ENCODE assay signal across 27 mouse cellular contexts in the genomic region with DNA sequence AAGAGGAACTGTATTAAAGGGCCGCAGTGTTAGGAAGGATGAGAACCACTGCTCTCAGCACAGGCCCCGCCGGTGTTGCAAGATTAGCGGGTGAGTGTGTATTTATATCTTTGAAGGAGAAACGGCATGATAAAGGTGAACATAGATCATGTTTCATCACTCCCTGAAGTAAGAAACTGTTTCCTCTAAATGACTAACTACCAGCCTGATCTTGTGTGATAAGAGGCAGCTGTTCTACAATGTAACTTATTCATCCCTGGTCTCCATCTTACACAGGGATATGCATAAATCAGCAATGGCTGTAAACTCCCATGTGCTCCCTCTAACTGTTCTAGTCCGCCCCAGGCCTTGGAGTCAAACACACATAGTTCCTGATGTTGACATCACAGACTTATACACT. TPM values are rescaled to one million over a fixed set of nuclear protein-coding genes. Genes with fewer than 3 reads are reported as not detected.
DNase-seq lines count a peak whose midpoint lies in the region; ATAC-seq and TF ChIP-seq lines count a peak whose summit lies in the region.
"Had no signal": no experiment of that assay in that cellular context is flagged by ENCODE, and none has a peak within 500 bp of the region (broad histone marks: within the 10 kb centered on the region; RNA-seq: fewer than 3 reads in every experiment).

No protein-coding gene starts in this region.

- WGBS in intestine, embryonic 14.5 days: 40% methylated on average over 6 of the region's 6 CpGs
- whole genome bisulfite sequencing in intestine, postnatal 0 days: 47% methylated on average over 6 of the region's 6 CpGs
- WGBS in kidney, postnatal 0 days: 17% methylated on average over 6 of the region's 6 CpGs

- peak; percentile 71; the same call in 1 of the 2 replicates for ATAC-seq in intestine, embryonic 14.5 days (replicated peaks; ENCODE audit: low FRiP score, low TSS enrichment, low read depth)
- no peak for ATAC-seq in intestine, postnatal 0 days
- no peak for ATAC-seq in kidney, postnatal 0 days (replicated peaks; ENCODE audit: low FRiP score, low read depth)
- ATAC-seq in megakaryocyte, adult 5-6 weeks (ENCODE audit: poor library complexity, severe bottlenecking): peak; percentile 47
- ATAC-seq in cerebellum, adult (ENCODE audit: insufficient number of reproducible peaks, low FRiP score, low TSS enrichment): no peak
- ATAC-seq: forebrain, embryonic 16.5 days; hindbrain, embryonic 16.5 days had no signal

- H3K27ac ChIP-seq in intestine, embryonic 14.5 days (ENCODE audit: low read depth): no peak overlapping the region
- no peak overlapping the region for H3K27ac ChIP-seq in intestine, postnatal 0 days (ENCODE audit: low read depth, low read length)
- no peak overlapping the region for H3K27ac ChIP-seq in kidney, postnatal 0 days
- H3K27ac ChIP-seq: embryonic facial prominence, embryonic 12.5 days; forebrain, embryonic 12.5 days; heart, embryonic 10.5 days; hindbrain, embryonic 12.5 days had no signal

- no peak overlapping the region for H3K4me2 ChIP-seq in intestine, embryonic 14.5 days (ENCODE audit: low read length)
- no peak overlapping the region for H3K4me2 ChIP-seq in intestine, postnatal 0 days (replicated peaks; ENCODE audit: low read depth)
- H3K4me2 ChIP-seq in kidney, postnatal 0 days (ENCODE audit: low read length): no peak overlapping the region
- H3K4me2 ChIP-seq: embryonic facial prominence, embryonic 12.5 days; forebrain, embryonic 12.5 days; hindbrain, embryonic 12.5 days had no signal

- H3K9ac ChIP-seq in intestine, embryonic 14.5 days (ENCODE audit: low read length): no peak overlapping the region
- H3K9ac ChIP-seq in intestine, postnatal 0 days (ENCODE audit: low read depth, low read length): no peak overlapping the region
- no peak overlapping the region for H3K9ac ChIP-seq in kidney, postnatal 0 days (ENCODE audit: low read depth, low read length)
- H3K9ac ChIP-seq: embryonic facial prominence, embryonic 12.5 days; forebrain, embryonic 12.5 days; hindbrain, embryonic 12.5 days had no signal

- H3K4me3 ChIP-seq in intestine, embryonic 14.5 days (ENCODE audit: low read depth, low read length): no peak overlapping the region
- H3K4me3 ChIP-seq in intestine, postnatal 0 days (ENCODE audit: low read depth, low read length): no peak overlapping the region
- H3K4me3 ChIP-seq in kidney, postnatal 0 days (replicated peaks; ENCODE audit: low read depth, low read length): no peak overlapping the region
- H3K4me3 ChIP-seq: embryonic facial prominence, embryonic 12.5 days; forebrain, embryonic 12.5 days; heart, embryonic 10.5 days; hindbrain, embryonic 12.5 days had no signal

- no peaks in the 10 kb centered on the region for H3K9me3 ChIP-seq in intestine, embryonic 14.5 days (ENCODE audit: control insufficient read depth, low read length)
- no peaks in the 10 kb centered on the region for H3K9me3 ChIP-seq in intestine, postnatal 0 days (ENCODE audit: control insufficient read depth)
- H3K9me3 ChIP-seq in kidney, postnatal 0 days (replicated peaks; ENCODE audit: low read length): no peaks in the 10 kb centered on the region
- H3K9me3 ChIP-seq: embryonic facial prominence, embryonic 12.5 days; heart, embryonic 10.5 days had no signal

- no peaks in the 10 kb centered on the region for H3K36me3 ChIP-seq in intestine, embryonic 14.5 days (ENCODE audit: control insufficient read depth, insufficient read depth, low read length)
- no peaks in the 10 kb centered on the region for H3K36me3 ChIP-seq in intestine, postnatal 0 days (ENCODE audit: control insufficient read depth, insufficient read depth)
- H3K36me3 ChIP-seq in kidney, postnatal 0 days (ENCODE audit: insufficient read depth, low read length): no peaks in the 10 kb centered on the region
- H3K36me3 ChIP-seq: embryonic facial prominence, embryonic 12.5 days; forebrain, embryonic 12.5 days; heart, embryonic 10.5 days; hindbrain, embryonic 12.5 days had no signal

- no peaks in the 10 kb centered on the region for H3K27me3 ChIP-seq in intestine, embryonic 14.5 days (replicated peaks; ENCODE audit: control insufficient read depth, insufficient read depth, low read length)
- no peaks in the 10 kb centered on the region for H3K27me3 ChIP-seq in intestine, postnatal 0 days (replicated peaks; ENCODE audit: control insufficient read depth, insufficient read depth, low read length)
- no peaks in the 10 kb centered on the region for H3K27me3 ChIP-seq in kidney, postnatal 0 days (ENCODE audit: insufficient read depth, low read length)
- H3K27me3 ChIP-seq: CH12.LX; embryonic facial prominence, embryonic 12.5 days; forebrain, embryonic 12.5 days; hindbrain, embryonic 12.5 days had no signal

- no peak for DNase-seq in intestine, embryonic 14.5 days (ENCODE audit: low spot score)
- DNase-seq in kidney, postnatal 0 days (ENCODE audit: low spot score): peak; percentile 53
- DNase-seq in kidney, postnatal 36 days: no peak
- DNase-seq in layer of hippocampus, adult 11-12 months (ENCODE audit: low spot score): no peak
- no peak for DNase-seq in cerebellum, adult 9-10 months
- DNase-seq: adrenal gland, adult 2 months; adrenal gland, postnatal 25 days; cerebellum, adult 2 months; cerebellum, postnatal 14 days; gastrocnemius, postnatal 25 days; heart, adult 11 months; heart, postnatal 10 days; heart, postnatal 4 days had no signal

- TF ChIP-seq CTCF in intestine, postnatal 0 days (IDR thresholded peaks at IDR 0.05; ENCODE audit: low read depth): no peak
- TF ChIP-seq CTCF in kidney, postnatal 0 days (IDR thresholded peaks at IDR 0.05; ENCODE audit: low read depth): no peak

- H3K4me1 ChIP-seq in intestine, embryonic 14.5 days (replicated peaks; ENCODE audit: control insufficient read depth, insufficient read depth, low read length): no peaks in the 10 kb centered on the region
- no peaks in the 10 kb centered on the region for H3K4me1 ChIP-seq in intestine, postnatal 0 days (replicated peaks; ENCODE audit: control insufficient read depth, insufficient read depth, low read length)
- H3K4me1 ChIP-seq in kidney, postnatal 0 days (replicated peaks; ENCODE audit: insufficient read depth, low read length): no peaks in the 10 kb centered on the region
- H3K4me1 ChIP-seq: embryonic facial prominence, embryonic 12.5 days; forebrain, embryonic 12.5 days; heart, embryonic 10.5 days; hindbrain, embryonic 12.5 days had no signal

RNA-seq across cellular contexts. Expression of gene Cldn24, which starts 22.5 kb away (rescaled TPM):
- not detected in 2 replicates for polyA plus RNA-seq in intestine, embryonic 14.5 days (2014; fragmentation: Nextera tagmentation; extraction: Ambion mirVana)
- polyA plus RNA-seq in intestine, postnatal 0 days (2015; fragmentation: Nextera tagmentation; extraction: Ambion mirVana): not detected in 2 replicates
- not detected in 2 replicates for polyA plus RNA-seq in kidney, postnatal 0 days (2015; fragmentation: Nextera tagmentation; extraction: Ambion mirVana)
- total RNA-seq in megakaryocyte, adult 5-6 weeks (2015): not detected in 2 replicates
- total RNA-seq in megakaryocyte, adult 5-6 weeks (2017): not detected in 2 replicates
- total RNA-seq: adrenal gland, adult 2 months; adrenal gland, postnatal 25 days; CH12.LX; gastrocnemius, adult 18-20 months; gastrocnemius, postnatal 25 days; heart, postnatal 10 days; heart, postnatal 4 days had no signal
- polyA plus RNA-seq: adrenal gland, adult 2 months; cerebellum, adult 2 months; cortical plate, adult 2 months; embryonic facial prominence, embryonic 12.5 days; forebrain, embryonic 12.5 days; forebrain, embryonic 16.5 days; frontal cortex, adult 2 months; heart, embryonic 10.5 days; heart, embryonic 14.5 days; hindbrain, embryonic 16.5 days had no signal

RNA-seq across cellular contexts. Expression of gene Cldn22, which starts 24.8 kb away (rescaled TPM):
- polyA plus RNA-seq in intestine, embryonic 14.5 days (2014; fragmentation: Nextera tagmentation; extraction: Ambion mirVana): not detected in 2 replicates
- not detected in 2 replicates for polyA plus RNA-seq in intestine, postnatal 0 days (2015; fragmentation: Nextera tagmentation; extraction: Ambion mirVana)
- polyA plus RNA-seq in kidney, postnatal 0 days (2015; fragmentation: Nextera tagmentation; extraction: Ambion mirVana): not detected in 2 replicates
- total RNA-seq in megakaryocyte, adult 5-6 weeks (2015): not detected in 2 replicates
- not detected in 2 replicates for total RNA-seq in megakaryocyte, adult 5-6 weeks (2017)
- total RNA-seq: CH12.LX; heart, postnatal 10 days; heart, postnatal 4 days had no signal
- polyA plus RNA-seq: embryonic facial prominence, embryonic 12.5 days; forebrain, embryonic 12.5 days; forebrain, embryonic 16.5 days; heart, embryonic 10.5 days; heart, embryonic 14.5 days; hindbrain, embryonic 12.5 days; hindbrain, embryonic 16.5 days had no signal

Comparison
In these comparisons a context has a peak if more than half of its experiments do, and no peak if none do; other contexts are left out.
1. ATAC-seq: peak in intestine, embryonic 14.5 days (single experiment) and megakaryocyte, adult 5-6 weeks (single experiment); none in intestine, postnatal 0 days (single experiment), kidney, postnatal 0 days (single experiment) and cerebellum, adult (single experiment).